In genomic region chr1:174630074-174630473, GRCm38 (mm10) we compare ENCODE assay signal across 16 mouse cellular contexts.
"Had no signal": no experiment of that assay in that cellular context is flagged by ENCODE, and none has a peak within 500 bp of the region (broad histone marks: within the 10 kb centered on the region; RNA-seq: fewer than 3 reads in every experiment).

No protein-coding gene starts in this region.

- DNase-seq: kidney, adult 2 months; kidney, postnatal 14 days; lung, embryonic 14.5 days; lung, postnatal 10 days; lung, postnatal 4 days; right cerebral cortex, postnatal 4 days; thymus, adult 2 months; thymus, postnatal 25 days had no signal

- H3K4me1 ChIP-seq: kidney, embryonic 15.5 days; liver, embryonic 12.5 days; neural tube, embryonic 15.5 days; stomach, embryonic 15.5 days had no signal

- ATAC-seq: liver, embryonic 12.5 days had no signal

- H3K27ac ChIP-seq: kidney, embryonic 15.5 days; left cerebral cortex, adult 2 months; limb, embryonic 15.5 days; liver, embryonic 12.5 days; midbrain, embryonic 10.5 days; neural tube, embryonic 15.5 days; stomach, embryonic 15.5 days had no signal

- H3K9me3 ChIP-seq: kidney, embryonic 15.5 days; limb, embryonic 15.5 days; liver, embryonic 12.5 days; midbrain, embryonic 10.5 days; neural tube, embryonic 15.5 days; stomach, embryonic 15.5 days had no signal

- H3K4me3 ChIP-seq: kidney, embryonic 15.5 days; left cerebral cortex, adult 2 months; limb, embryonic 15.5 days; liver, embryonic 12.5 days; midbrain, embryonic 10.5 days; myocyte; neural tube, embryonic 15.5 days; stomach, embryonic 15.5 days had no signal

- H3K9ac ChIP-seq: kidney, embryonic 15.5 days; limb, embryonic 15.5 days; liver, embryonic 12.5 days; lung, embryonic 14.5 days; neural tube, embryonic 15.5 days; stomach, embryonic 15.5 days had no signal

- H3K27me3 ChIP-seq: kidney, embryonic 15.5 days; limb, embryonic 15.5 days; liver, embryonic 12.5 days; neural tube, embryonic 15.5 days; stomach, embryonic 15.5 days had no signal

- H3K4me2 ChIP-seq: kidney, embryonic 15.5 days; limb, embryonic 15.5 days; liver, embryonic 12.5 days; lung, embryonic 14.5 days; neural tube, embryonic 15.5 days; stomach, embryonic 15.5 days had no signal

- H3K36me3 ChIP-seq: kidney, embryonic 15.5 days; limb, embryonic 15.5 days; liver, embryonic 12.5 days; stomach, embryonic 15.5 days had no signal
